Mouse (Mus musculus) ES-E14 (cell line): ENCODE measurements around the gene Klf11. TPM values are rescaled to one million over a fixed set of nuclear protein-coding genes. Genes with fewer than 3 reads are reported as not detected.

Experiments used
- DNase-seq: peaks from one replicate; pipeline ENCODE4 v3.0.0-alpha.2; 2013; ENCODE audit warnings: low read depth, low spot score
- H3K27ac ChIP-seq: 2 replicates; pipeline ENCODE4 v1.5.1; 2012; ENCODE audit warnings: low read depth, mild to moderate bottlenecking, low read length, moderate library complexity, mixed read lengths; ENCODE audit not compliant: poor library complexity, insufficient read depth, severe bottlenecking
- H3K36me3 ChIP-seq: 2 replicates; pipeline ENCODE4 v1.6.1; 2012; ENCODE audit warnings: mild to moderate bottlenecking, low read length, moderate library complexity, mixed read lengths; ENCODE audit not compliant: control insufficient read depth, poor library complexity, insufficient read depth, severe bottlenecking
- H3K4me1 ChIP-seq, 2 experiments: fragments of 150-350 bp in 1 of 2; sonication (generic) in 1 of 2; 2 replicates each; pipeline ENCODE4 v1.6.1; 2012; ENCODE audit warnings: low read length in 2 of 2, mild to moderate bottlenecking in 1 of 2, mixed read lengths in 1 of 2; ENCODE audit not compliant: control insufficient read depth in 2 of 2, insufficient read depth in 2 of 2, poor library complexity in 1 of 2
- H3K4me3 ChIP-seq, 2 experiments: fragments of 150-350 bp in 1 of 2; sonication (generic) in 1 of 2; 2 replicates each; pipeline ENCODE4 v1.5.1; 2012; ENCODE audit warnings: low read length in 2 of 2, low read depth in 1 of 2, mild to moderate bottlenecking in 1 of 2, mixed read lengths in 1 of 2; ENCODE audit not compliant: insufficient read depth in 1 of 2, poor library complexity in 1 of 2, severe bottlenecking in 1 of 2
- H3K9ac ChIP-seq: 2 replicates; pipeline ENCODE4 v1.6.1; 2012; ENCODE audit warnings: low read depth, mild to moderate bottlenecking, low read length, mixed read lengths; ENCODE audit not compliant: poor library complexity, insufficient read depth, severe bottlenecking
- H3K9me3 ChIP-seq: fragments of 150-350 bp; sonication (generic); 2 replicates; pipeline ENCODE4 v1.6.1; 2012; ENCODE audit warnings: low read depth, mild to moderate bottlenecking, low read length; ENCODE audit not compliant: control insufficient read depth, insufficient read depth
- CHD2 ChIP-seq: IDR thresholded peaks from 2 replicates; pipeline ENCODE4 v1.6.1; 2014; ENCODE audit warnings: mild to moderate bottlenecking, low read depth, low read length, inconsistent platforms
- HCFC1 ChIP-seq: IDR thresholded peaks from 2 replicates; pipeline ENCODE4 v1.6.1; 2012; ENCODE audit warnings: low read length, inconsistent platforms, borderline replicate concordance; ENCODE audit not compliant: insufficient read depth
- MAFK ChIP-seq: IDR thresholded peaks from 2 replicates; pipeline ENCODE4 v1.6.1; 2014; ENCODE audit warnings: mild to moderate bottlenecking, low read depth, low read length, inconsistent platforms; ENCODE audit not compliant: insufficient read depth
- ZC3H11A ChIP-seq: IDR thresholded peaks from 2 replicates; pipeline ENCODE4 v1.6.1; 2012; ENCODE audit warnings: low read depth, mild to moderate bottlenecking, inconsistent platforms, low read length, borderline replicate concordance
- ZNF384 ChIP-seq: IDR thresholded peaks from 2 replicates; pipeline ENCODE4 v1.6.1; 2012; ENCODE audit warnings: low read depth, low read length, inconsistent platforms
- in situ Hi-C, 2 experiments: fragments of 600-800 bp; cut with MboI; formaldehyde crosslinking; loops; one replicate each; pipeline ENCODE4 v1.15.1; 2025; ENCODE audit warnings: low sequenced_read_pairs in 2 of 2, inconsistent platforms in 1 of 2; ENCODE audit not compliant: unreplicated experiment in 2 of 2
- total RNA-seq: library from RNA; depleted of rRNA; stranded (reverse); fragments of 300-350 nt; gene quantifications from 2 replicates; pipeline ENCODE4 v1.2.3, GENCODE M21; 2012

The Klf11 gene
- total RNA-seq, 1 experiment = 7.3 TPM

- no peaks in the 10 kb centered on the region for H3K9me3 ChIP-seq
- TF ChIP-seq CHD2 (no peak), ZNF384 (no peak), HCFC1 (no peak), MAFK (no peak), ZC3H11A (no peak)
- H3K27ac ChIP-seq = no peak overlapping the region
- in situ Hi-C loops = no loop called here
- H3K4me1 ChIP-seq = no peaks in the 10 kb centered on the region
- DNase-seq = no peak
- no peak overlapping the region for H3K4me3 ChIP-seq
- H3K9ac ChIP-seq = no peak overlapping the region
- no peaks in the 10 kb centered on the region for H3K36me3 ChIP-seq
These were observed 24.7 kb upstream of the Klf11 start for GRCm38 (mm10) chr12:24626401-24626800.

GRCm38 (mm10) chr12:24627215-24627614 lies 23.9 kb upstream of the Klf11 start:
- DNase-seq = no peak
- H3K9ac ChIP-seq = no peak overlapping the region
- in situ Hi-C loops = no loop called here
- no peaks in the 10 kb centered on the region for H3K4me1 ChIP-seq
- no peak overlapping the region for H3K4me3 ChIP-seq
- TF ChIP-seq ZNF384 (no peak), MAFK (no peak), HCFC1 (no peak), CHD2 (no peak), ZC3H11A (no peak)
- H3K27ac ChIP-seq = no peak overlapping the region
- H3K36me3 ChIP-seq = no peaks in the 10 kb centered on the region
- no peaks in the 10 kb centered on the region for H3K9me3 ChIP-seq

- Histone ChIP-seq H3K4me1 (peaks cover 4% of the 10 kb centered on the region in 2 experiments; a peak in 3 of 4 replicates), H3K27ac (no peak overlapping the region), H3K9me3 (no peaks in the 10 kb centered on the region), H3K4me3 (no peak overlapping the region), H3K36me3 (no peaks in the 10 kb centered on the region), H3K9ac (no peak overlapping the region)
- no peak for DNase-seq
- in situ Hi-C loops = no loop called here
- no peak for TF ChIP-seq ZNF384
- 0 out of 2 replicates have a peak, but pooled peaks have one; percentile 42 for TF ChIP-seq MAFK
- TF ChIP-seq CHD2 = no peak
- no peak for TF ChIP-seq HCFC1
These were observed 20.9 kb upstream of the Klf11 start for GRCm38 (mm10) chr12:24630220-24630619.

GRCm38 (mm10) chr12:24632404-24632803 lies 18.7 kb upstream of the Klf11 start:
- no peaks in the 10 kb centered on the region for H3K36me3 ChIP-seq
- no peak overlapping the region for H3K4me3 ChIP-seq
- in situ Hi-C loops = no loop called here
- H3K27ac ChIP-seq = no peak overlapping the region
- peaks cover 4% of the 10 kb centered on the region in 2 experiments; a peak in 3 of 4 replicates for H3K4me1 ChIP-seq
- TF ChIP-seq ZNF384 = no peak
- TF ChIP-seq ZC3H11A = no peak
- no peak for TF ChIP-seq HCFC1
- TF ChIP-seq MAFK = no peak
- no peak for TF ChIP-seq CHD2
- no peaks in the 10 kb centered on the region for H3K9me3 ChIP-seq
- no peak for DNase-seq
- no peak overlapping the region for H3K9ac ChIP-seq

GRCm38 (mm10) chr12:24633753-24634191 lies 17.3 kb upstream of the Klf11 start:
- in situ Hi-C loops = no loop called here
- Histone ChIP-seq H3K9ac (no peak overlapping the region), H3K9me3 (no peaks in the 10 kb centered on the region), H3K4me3 (no peak overlapping the region), H3K27ac (no peak overlapping the region), H3K36me3 (no peaks in the 10 kb centered on the region), H3K4me1 (peaks cover 4% of the 10 kb centered on the region in 2 experiments; a peak in 3 of 4 replicates)
- no peak for TF ChIP-seq HCFC1
- TF ChIP-seq ZC3H11A = no peak
- no peak for TF ChIP-seq MAFK
- no peak for TF ChIP-seq ZNF384
- TF ChIP-seq CHD2 = no peak
- DNase-seq = no peak
